Mouse (Mus musculus): ENCODE measurements around the gene Gmeb2.

Gmeb2 gene

GRCm38 (mm10) chr2:181287958-181288350 is at the start of gene Gmeb2:
TSS of gene Gmeb2 (minus strand) at chr2:181288035.
- peak; percentile 57 for DNase-seq (ENCODE audit: low spot score)

- peak; percentile 20 for DNase-seq (ENCODE audit: low spot score)
Measured at GRCm38 (mm10) chr2:181334023-181334422, 46.2 kb upstream of the Gmeb2 start.

GRCm38 (mm10) chr2:181332542-181332941 is 44.7 kb upstream of the Gmeb2 start:
- DNase-seq (ENCODE audit: low spot score) = no peak

- no peak for DNase-seq (ENCODE audit: low spot score)
Measured at GRCm38 (mm10) chr2:181326098-181326497, 38.3 kb upstream of the Gmeb2 start.

- DNase-seq (ENCODE audit: low spot score) = no peak
Measured at GRCm38 (mm10) chr2:181322136-181322535, 34.3 kb upstream of the Gmeb2 start.

GRCm38 (mm10) chr2:181320103-181320499 is 32.3 kb upstream of the Gmeb2 start:
- no peak for DNase-seq (ENCODE audit: low spot score)

GRCm38 (mm10) chr2:181319248-181320102 is 31.6 kb upstream of the Gmeb2 start, which contains the start of gene Rtel1:
TSS of gene Rtel1 (plus strand) at chr2:181319739.
- peak; percentile 63 for DNase-seq (ENCODE audit: low spot score)

GRCm38 (mm10) chr2:181314080-181314810 is 26.4 kb upstream of the Gmeb2 start, which contains the start of gene Stmn3:
TSS of gene Stmn3 (minus strand) at chr2:181314500.
- DNase-seq (ENCODE audit: low spot score) = peak; percentile 29

- DNase-seq (ENCODE audit: low spot score) = no peak
Measured at GRCm38 (mm10) chr2:181313344-181314079, 25.7 kb upstream of the Gmeb2 start.

- DNase-seq (ENCODE audit: low spot score) = no peak
Measured at GRCm38 (mm10) chr2:181313006-181313343, 25.1 kb upstream of the Gmeb2 start.

GRCm38 (mm10) chr2:181312435-181312834 is 24.6 kb upstream of the Gmeb2 start:
- DNase-seq (ENCODE audit: low spot score) = no peak

- no peak for DNase-seq (ENCODE audit: low spot score)
Measured at GRCm38 (mm10) chr2:181307144-181307804, 19.4 kb upstream of the Gmeb2 start.

- DNase-seq (ENCODE audit: low spot score) = no peak
Measured at GRCm38 (mm10) chr2:181304944-181305343, 17.1 kb upstream of the Gmeb2 start.

- no peak for DNase-seq (ENCODE audit: low spot score)
Measured at GRCm38 (mm10) chr2:181302041-181302440, 14.2 kb upstream of the Gmeb2 start.

GRCm38 (mm10) chr2:181290937-181291336 is 3.1 kb upstream of the Gmeb2 start:
- DNase-seq (ENCODE audit: low spot score) = no peak

- no peak for DNase-seq (ENCODE audit: low spot score)
Measured at GRCm38 (mm10) chr2:181288691-181289090, 856 bp upstream of the Gmeb2 start.

- peak; percentile 72 for DNase-seq (ENCODE audit: low spot score)
Measured at GRCm38 (mm10) chr2:181287338-181287957, 387 bp downstream of the Gmeb2 start.

- no peak for DNase-seq (ENCODE audit: low spot score)
Measured at GRCm38 (mm10) chr2:181286629-181287337, 1.1 kb downstream of the Gmeb2 start.

GRCm38 (mm10) chr2:181279968-181280367 is 7.9 kb downstream of the Gmeb2 start:
- no peak for DNase-seq (ENCODE audit: low spot score)

GRCm38 (mm10) chr2:181277866-181278265 is 10.0 kb downstream of the Gmeb2 start:
- no peak for DNase-seq (ENCODE audit: low spot score)

GRCm38 (mm10) chr2:181276766-181277165 is 11.1 kb downstream of the Gmeb2 start:
- no peak for DNase-seq (ENCODE audit: low spot score)

Measured in ovary, postnatal 10 days (tissue).